Mouse (Mus musculus): ENCODE data around the gene Olfr1512. TPM values are rescaled to one million over a fixed set of nuclear protein-coding genes. Genes with fewer than 3 reads are reported as not detected.

Olfr1512 gene
- polyA plus RNA-seq, 1 experiment from 2014 or later = not detected

- ATAC-seq = no peak
- H3K9ac ChIP-seq = no peak overlapping the region
- 28% methylated on average over 4 of the region's 4 CpGs for WGBS (ENCODE audit: insufficient replicate concordance)
Observed at GRCm38 (mm10) chr14:52331069-52331750, 47.8 kb downstream of the Olfr1512 start.

DNA sequence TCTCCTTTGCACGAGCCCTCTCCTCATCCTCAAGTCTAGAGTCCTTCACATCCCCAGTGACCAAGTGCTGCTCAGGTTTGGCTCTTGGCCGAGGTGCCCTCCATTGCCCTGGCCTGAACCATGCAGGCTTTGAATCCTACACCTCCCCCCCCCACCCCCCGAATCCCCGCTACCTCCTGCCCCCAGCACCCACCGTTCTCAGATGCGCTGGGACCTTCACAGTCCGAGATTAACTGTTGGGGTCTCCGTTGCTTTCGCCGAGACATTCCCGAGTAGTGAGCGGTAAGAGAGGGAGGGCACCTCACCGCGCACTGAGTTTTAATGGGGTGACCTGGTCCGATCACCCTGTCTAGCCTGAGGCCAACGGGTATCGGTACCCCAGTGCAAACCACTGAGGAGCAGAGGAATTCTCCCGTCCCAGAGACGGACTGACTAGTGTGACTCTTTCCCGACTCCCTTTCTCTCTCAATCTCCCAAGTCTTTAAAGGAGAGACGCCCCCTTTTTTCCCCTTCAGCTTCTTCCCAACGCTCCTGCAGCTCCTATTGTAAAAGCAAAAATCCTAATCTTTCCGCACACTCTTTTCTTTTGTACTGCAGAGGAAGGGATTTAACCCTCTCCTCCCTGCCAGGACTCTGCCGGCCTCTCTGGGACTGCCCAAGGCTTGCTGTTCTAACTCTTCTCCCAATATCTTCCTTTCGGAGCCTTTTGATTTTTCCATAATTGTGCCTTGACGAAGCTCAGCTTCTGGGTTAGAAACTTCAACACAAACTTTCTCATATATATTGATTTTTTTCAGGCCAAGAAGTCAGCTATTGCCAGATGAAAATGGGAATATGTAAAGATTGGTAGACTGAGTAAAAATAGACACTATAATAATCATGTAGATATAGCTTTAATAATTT is 50.8 kb downstream of the Olfr1512 start, which contains the start of gene Sall2:
Sall2 (minus strand) TSS at position 853 of the 903 bp plus-strand sequence.
- Histone ChIP-seq H3K36me3 (no peaks in the 10 kb centered on the region), H3K4me1 (no peaks in the 10 kb centered on the region; the same call in 1 of the 2 replicates), H3K27ac (no peak within 1 kb of the TSS), H3K4me2 (peak within 1 kb of the TSS; percentile 53), H3K9me3 (replicated peaks) (no peaks in the 10 kb centered on the region), H3K9ac (no peak within 1 kb of the TSS), H3K27me3 (replicated peaks) (peaks cover 93% of the 10 kb centered on the region), H3K4me3 (peak within 1 kb of the TSS; percentile 39)
- no peak for ATAC-seq
- 3% methylated on average over 26 of the region's 26 CpGs for WGBS (ENCODE audit: insufficient replicate concordance)

More at GRCm38 (mm10) chr14:52331069-52331750, 47.8 kb downstream of the Olfr1512 start:
- H3K36me3 ChIP-seq = no peaks in the 10 kb centered on the region
- H3K4me3 ChIP-seq = no peak overlapping the region
- H3K9me3 ChIP-seq (replicated peaks) = no peaks in the 10 kb centered on the region
- H3K4me1 ChIP-seq = no peaks in the 10 kb centered on the region; the same call in 1 of the 2 replicates
- peaks cover 69% of the 10 kb centered on the region for H3K27me3 ChIP-seq (replicated peaks)
- H3K4me2 ChIP-seq = no peak overlapping the region
- H3K27ac ChIP-seq = no peak overlapping the region

DNA sequence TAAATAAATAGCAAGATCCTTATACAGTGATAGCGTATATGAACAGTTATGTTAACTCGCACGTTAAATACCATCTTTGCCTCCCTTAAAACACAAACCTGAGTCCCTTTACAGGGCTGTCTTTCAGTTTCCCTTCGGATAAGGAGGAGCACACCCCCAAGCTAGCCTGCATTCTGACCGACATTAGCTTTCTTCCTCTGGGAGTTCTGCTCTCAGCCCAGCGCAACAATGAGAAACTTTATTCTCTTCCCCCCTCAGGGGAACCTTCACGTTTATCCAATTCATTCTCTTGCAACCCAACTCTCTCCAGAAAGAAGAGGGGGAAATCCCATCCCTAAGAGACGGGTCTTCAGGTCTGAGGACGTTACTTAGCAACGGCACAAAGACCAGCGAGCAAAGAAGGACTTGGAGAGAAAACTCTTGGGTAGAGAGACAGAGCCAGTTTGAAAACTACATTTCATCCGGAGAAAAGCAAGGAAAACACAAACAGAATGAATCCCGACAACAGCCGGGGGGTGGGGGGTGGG is 51.5 kb downstream of the Olfr1512 start:
- H3K4me1 ChIP-seq = no peaks in the 10 kb centered on the region; the same call in 1 of the 2 replicates
- H3K9ac ChIP-seq = no peak overlapping the region
- ATAC-seq = no peak
- no peaks in the 10 kb centered on the region for H3K9me3 ChIP-seq (replicated peaks)
- no peaks in the 10 kb centered on the region for H3K36me3 ChIP-seq
- peaks cover 91% of the 10 kb centered on the region for H3K27me3 ChIP-seq (replicated peaks)
- peak overlapping the region; percentile 39 for H3K4me3 ChIP-seq
- peak overlapping the region; percentile 53 for H3K4me2 ChIP-seq
- H3K27ac ChIP-seq = no peak overlapping the region
- 6% methylated on average over 14 of the region's 14 CpGs for WGBS (ENCODE audit: insufficient replicate concordance)

GRCm38 (mm10) chr14:52325890-52326289 is 53.1 kb downstream of the Olfr1512 start:
- peaks cover 87% of the 10 kb centered on the region for H3K27me3 ChIP-seq (replicated peaks)
- WGBS (ENCODE audit: insufficient replicate concordance) = 14% methylated on average over 4 of the region's 4 CpGs
- no peaks in the 10 kb centered on the region; the same call in 1 of the 2 replicates for H3K4me1 ChIP-seq
- H3K27ac ChIP-seq = no peak overlapping the region
- no peaks in the 10 kb centered on the region for H3K36me3 ChIP-seq
- H3K9ac ChIP-seq = no peak overlapping the region
- ATAC-seq = no peak
- no peak overlapping the region for H3K4me3 ChIP-seq
- H3K4me2 ChIP-seq = no peak overlapping the region
- H3K9me3 ChIP-seq (replicated peaks) = no peaks in the 10 kb centered on the region

Other genes with a start within 250 kb of the Olfr1512 start
- 53.7 TPM in 2 replicates for gene Supt16, start 181.8 kb downstream of the Olfr1512 start, polyA plus RNA-seq (2016; fragmentation: Nextera tagmentation; extraction: Ambion mirVana)
- 20.8 and 20.9 TPM in 2 replicates for gene Chd8, start 121.4 kb downstream of the Olfr1512 start, polyA plus RNA-seq (2016; fragmentation: Nextera tagmentation; extraction: Ambion mirVana)
- gene Tox4, start 100.0 kb downstream of the Olfr1512 start, polyA plus RNA-seq (2016; fragmentation: Nextera tagmentation; extraction: Ambion mirVana) = 26.5 and 26.7 TPM in 2 replicates
- 4.6 TPM in 2 replicates for gene Rab2b, start 99.6 kb downstream of the Olfr1512 start, polyA plus RNA-seq (2016; fragmentation: Nextera tagmentation; extraction: Ambion mirVana)
- 26.8 and 28.6 TPM in 2 replicates for gene Mettl3, start 74.0 kb downstream of the Olfr1512 start, polyA plus RNA-seq (2016; fragmentation: Nextera tagmentation; extraction: Ambion mirVana)
- 3.0 and 3.8 TPM in 2 replicates for gene Sall2, start 50.4 kb downstream of the Olfr1512 start, polyA plus RNA-seq (2016; fragmentation: Nextera tagmentation; extraction: Ambion mirVana)
- not detected in 2 replicates for gene Olfr1513, start 22.8 kb downstream of the Olfr1512 start, polyA plus RNA-seq (2016; fragmentation: Nextera tagmentation; extraction: Ambion mirVana)
- gene Olfr1511, start 18.2 kb upstream of the Olfr1512 start, polyA plus RNA-seq (2016; fragmentation: Nextera tagmentation; extraction: Ambion mirVana) = not detected in 2 replicates
- not detected in 2 replicates for gene Olfr1510, start 35.2 kb upstream of the Olfr1512 start, polyA plus RNA-seq (2016; fragmentation: Nextera tagmentation; extraction: Ambion mirVana)
- gene Olfr1509, start 63.8 kb upstream of the Olfr1512 start, polyA plus RNA-seq (2016; fragmentation: Nextera tagmentation; extraction: Ambion mirVana) = not detected in 2 replicates
- not detected in 2 replicates for gene Olfr1508, start 88.3 kb upstream of the Olfr1512 start, polyA plus RNA-seq (2016; fragmentation: Nextera tagmentation; extraction: Ambion mirVana)
- not detected in 2 replicates for gene Olfr1507, start 116.6 kb upstream of the Olfr1512 start, polyA plus RNA-seq (2016; fragmentation: Nextera tagmentation; extraction: Ambion mirVana)

All from liver, embryonic 12.5 days (tissue).